Mouse (Mus musculus) mouse embryonic stem cell (cell line): Measurements from ENCODE around the gene Dnajb11.

Experiments used
- in situ Hi-C, 2 experiments: fragments of 300-500 bp; cut with MboI; formaldehyde crosslinking; loops; 1 replicate in 1 of 2; 3 replicates in 1 of 2; pipeline ENCODE4 v1.14.3; 2019 to 2020; ENCODE audit warnings: low sequenced_read_pairs in 2 of 2, low pct_unique_long_range_greater_than_20kb in 1 of 2, mixed read lengths in 1 of 2; ENCODE audit not compliant: unreplicated experiment in 1 of 2

Dnajb11 gene

GRCm38 (mm10) chr16:22878716-22879115 lies 21.1 kb downstream of the Dnajb11 start:
- in situ Hi-C loops, result loop anchor here (5.0 to 10.0 kb wide), 3 partner anchors 76 to 176 kb away; partner anchors contain the start of genes Hrg (in 2 of the 2) and Kng1 (in 1 of the 2)

- in situ Hi-C loops, result loop anchor here (5.0 to 10.0 kb wide), 3 partner anchors 75 to 175 kb away; partner anchors contain the start of genes Hrg (in 2 of the 2) and Kng1 (in 1 of the 2)
These were observed 22.4 kb downstream of the Dnajb11 start for GRCm38 (mm10) chr16:22879945-22880595.

- in situ Hi-C loops, result no loop called here
These were observed 23.3 kb downstream of the Dnajb11 start for GRCm38 (mm10) chr16:22880900-22881299.

- in situ Hi-C loops, result no loop called here
These were observed 23.8 kb downstream of the Dnajb11 start for GRCm38 (mm10) chr16:22881487-22881886.

- in situ Hi-C loops, result no loop called here
These were observed 25.8 kb downstream of the Dnajb11 start for GRCm38 (mm10) chr16:22883441-22883840.

GRCm38 (mm10) chr16:22885356-22885755 lies 27.7 kb downstream of the Dnajb11 start:
- in situ Hi-C loops, result no loop called here

- in situ Hi-C loops, result no loop called here
These were observed 29.1 kb downstream of the Dnajb11 start for GRCm38 (mm10) chr16:22886726-22887125.

GRCm38 (mm10) chr16:22888835-22889234 lies 31.2 kb downstream of the Dnajb11 start:
- in situ Hi-C loops, result no loop called here

- in situ Hi-C loops, result no loop called here
These were observed 32.1 kb downstream of the Dnajb11 start for GRCm38 (mm10) chr16:22889716-22890115.

GRCm38 (mm10) chr16:22890683-22891510 lies 33.3 kb downstream of the Dnajb11 start, which contains the start of gene Ahsg:
Gene Ahsg, plus strand, starts transcription at chr16:22891277.
- in situ Hi-C loops, result no loop called here

GRCm38 (mm10) chr16:22891733-22892154 lies 34.1 kb downstream of the Dnajb11 start:
- in situ Hi-C loops, result no loop called here

GRCm38 (mm10) chr16:22894095-22894494 lies 36.5 kb downstream of the Dnajb11 start:
- in situ Hi-C loops, result no loop called here

- in situ Hi-C loops, result no loop called here
These were observed 39.0 kb downstream of the Dnajb11 start for GRCm38 (mm10) chr16:22896618-22897017.

- in situ Hi-C loops, result no loop called here
These were observed 41.7 kb downstream of the Dnajb11 start for GRCm38 (mm10) chr16:22899346-22899745.

- in situ Hi-C loops, result no loop called here
These were observed 42.4 kb downstream of the Dnajb11 start for GRCm38 (mm10) chr16:22899866-22900570.

- in situ Hi-C loops, result no loop called here
These were observed 43.7 kb downstream of the Dnajb11 start for GRCm38 (mm10) chr16:22901326-22901725.

- in situ Hi-C loops, result no loop called here
These were observed 51.6 kb downstream of the Dnajb11 start for GRCm38 (mm10) chr16:22909290-22909689.

- in situ Hi-C loops, result no loop called here
These were observed 54.3 kb downstream of the Dnajb11 start for GRCm38 (mm10) chr16:22911986-22912385.

GRCm38 (mm10) chr16:22912886-22913285 lies 55.2 kb downstream of the Dnajb11 start:
- in situ Hi-C loops, result no loop called here
